Mouse (Mus musculus): Measurements from ENCODE around the gene Srl. TPM values are rescaled to one million over a fixed set of nuclear protein-coding genes. Genes with fewer than 3 reads are reported as not detected.
A peak's percentile ranks its signal among the peaks of the same experiment; 100 is the strongest.
"Not testable (repeated sequence)": the region's sequence is repeated elsewhere in the genome, so short reads cannot be mapped to it uniquely, and the experiment has no call there.

Gene Srl
- polyA plus RNA-seq, 1 experiment from 2014 or later = 36.9 TPM

DNA sequence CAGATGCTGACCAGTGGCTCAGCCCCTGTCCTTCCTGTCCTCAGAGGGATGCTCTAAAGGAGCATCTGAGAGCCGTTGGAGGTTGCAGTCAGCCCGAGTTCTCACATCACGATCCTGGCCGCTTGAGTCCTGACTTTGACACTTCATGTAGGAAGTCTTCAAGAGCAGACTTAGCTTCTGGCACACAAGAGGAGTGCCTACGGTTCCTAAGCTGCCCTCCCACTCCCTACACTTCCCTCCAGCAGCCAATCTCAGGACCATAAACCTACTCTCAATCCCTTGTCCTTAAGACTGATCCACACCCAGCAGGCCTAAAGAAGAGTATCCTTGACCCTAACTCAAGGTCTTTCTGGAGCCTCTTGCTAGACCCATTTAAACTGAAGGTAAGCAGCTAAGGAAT, 45.8 kb downstream of the Srl start:
- no peak overlapping the region for H3K9ac ChIP-seq (replicated peaks)
- H3K4me2 ChIP-seq = no peak overlapping the region
- H3K36me3 ChIP-seq = peaks cover 13% of the 10 kb centered on the region; the same call in 1 of the 2 replicates
- no peaks in the 10 kb centered on the region for H3K27me3 ChIP-seq
- no peak for ATAC-seq (ENCODE audit: insufficient number of reproducible peaks, insufficient read depth, low FRiP score, low TSS enrichment, low read depth)
- no peak overlapping the region for H3K4me3 ChIP-seq (replicated peaks)
- whole genome bisulfite sequencing = 83% methylated on average over 5 of the region's 5 CpGs
- H3K27ac ChIP-seq = no peak overlapping the region
- H3K4me1 ChIP-seq (replicated peaks) = 0 out of 2 replicates have a peak, but pooled peaks cover 2% of the 10 kb centered on the region
- no peaks in the 10 kb centered on the region for H3K9me3 ChIP-seq

DNA sequence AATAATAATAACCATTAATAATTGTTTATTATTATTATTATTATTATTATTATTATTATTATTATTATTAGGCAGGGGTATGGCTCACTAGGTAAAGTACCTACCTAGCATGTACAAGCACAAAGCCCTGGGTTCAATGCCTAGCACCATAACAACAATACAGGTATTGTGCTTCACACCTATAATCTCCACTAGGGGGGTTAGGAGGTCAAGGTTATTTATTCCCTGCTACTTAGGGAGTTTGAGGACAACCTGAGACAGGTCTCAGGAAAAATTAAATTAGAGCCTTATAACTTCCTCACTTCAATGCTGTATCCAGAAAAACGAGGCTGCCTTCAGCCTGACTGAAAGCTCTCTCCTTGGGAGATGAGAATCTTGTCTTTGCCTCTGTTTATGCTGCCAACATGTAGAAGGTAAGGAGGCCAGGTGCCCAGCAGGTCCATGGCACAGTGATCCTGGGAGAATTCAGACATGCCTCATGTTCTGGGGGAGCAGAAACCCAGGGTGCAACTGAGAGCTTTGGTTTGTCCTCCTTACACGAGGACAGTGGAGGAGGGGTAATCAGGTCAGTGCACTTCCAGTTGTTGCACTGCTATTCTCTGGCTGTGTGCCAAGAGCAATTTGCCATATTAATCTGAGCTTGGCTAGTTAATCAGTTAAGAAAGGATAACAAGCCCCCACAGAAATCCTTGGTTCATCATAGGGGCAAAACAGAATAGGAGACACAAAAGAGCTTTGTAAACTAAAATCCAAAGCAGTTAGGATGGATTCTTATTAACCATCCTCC, 48.6 kb downstream of the Srl start:
- H3K36me3 ChIP-seq = peaks cover 17% of the 10 kb centered on the region; the same call in 1 of the 2 replicates
- ATAC-seq (ENCODE audit: insufficient number of reproducible peaks, insufficient read depth, low FRiP score, low TSS enrichment, low read depth) = no peak
- H3K4me3 ChIP-seq (replicated peaks) = no peak overlapping the region
- no peak overlapping the region for H3K4me2 ChIP-seq
- no peaks in the 10 kb centered on the region for H3K9me3 ChIP-seq
- no peak overlapping the region for H3K27ac ChIP-seq
- H3K4me1 ChIP-seq (replicated peaks) = peaks cover 4% of the 10 kb centered on the region; the same call in 1 of the 2 replicates
- no peaks in the 10 kb centered on the region for H3K27me3 ChIP-seq
- H3K9ac ChIP-seq (replicated peaks) = no peak overlapping the region
- WGBS = 81% methylated on average over 2 of the region's 2 CpGs

DNA sequence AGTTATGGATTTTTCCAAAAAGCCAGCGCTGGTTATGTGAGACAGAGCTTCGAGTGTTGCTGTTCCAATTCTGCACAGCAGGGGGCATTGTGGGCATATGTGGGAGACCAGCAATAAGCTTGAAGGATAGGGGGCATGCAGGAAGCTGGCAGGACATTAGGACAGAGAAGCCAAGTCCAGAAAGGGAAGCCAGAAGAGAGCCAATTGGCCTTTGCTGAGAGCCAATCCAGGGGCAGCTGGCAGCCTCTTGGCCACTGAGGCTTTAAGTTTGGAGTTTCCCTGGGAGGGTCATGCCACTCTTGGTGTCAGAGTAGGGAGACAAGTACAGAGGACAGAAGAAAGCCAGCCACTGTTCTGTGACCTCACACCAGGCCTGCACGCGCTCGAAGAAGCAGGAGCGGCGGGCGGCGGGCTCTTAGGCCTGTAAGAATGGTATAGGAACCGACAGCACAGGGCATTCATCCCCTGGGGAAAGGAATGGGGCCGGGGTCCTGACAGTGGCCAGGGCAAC, 52.4 kb downstream of the Srl start:
- Histone ChIP-seq H3K4me3 (replicated peaks) (no peak overlapping the region), H3K4me2 (no peak overlapping the region), H3K36me3 (peaks cover 44% of the 10 kb centered on the region; the same call in 1 of the 2 replicates), H3K27ac (peak overlapping the region; percentile 45; the same call in 1 of the 2 replicates), H3K4me1 (replicated peaks) (peaks cover 4% of the 10 kb centered on the region; the same call in 1 of the 2 replicates), H3K27me3 (no peaks in the 10 kb centered on the region), H3K9ac (replicated peaks) (no peak overlapping the region), H3K9me3 (no peaks in the 10 kb centered on the region)
- WGBS = 61% methylated on average over 11 of the region's 11 CpGs
- ATAC-seq (ENCODE audit: insufficient number of reproducible peaks, insufficient read depth, low FRiP score, low TSS enrichment, low read depth) = no peak

DNA sequence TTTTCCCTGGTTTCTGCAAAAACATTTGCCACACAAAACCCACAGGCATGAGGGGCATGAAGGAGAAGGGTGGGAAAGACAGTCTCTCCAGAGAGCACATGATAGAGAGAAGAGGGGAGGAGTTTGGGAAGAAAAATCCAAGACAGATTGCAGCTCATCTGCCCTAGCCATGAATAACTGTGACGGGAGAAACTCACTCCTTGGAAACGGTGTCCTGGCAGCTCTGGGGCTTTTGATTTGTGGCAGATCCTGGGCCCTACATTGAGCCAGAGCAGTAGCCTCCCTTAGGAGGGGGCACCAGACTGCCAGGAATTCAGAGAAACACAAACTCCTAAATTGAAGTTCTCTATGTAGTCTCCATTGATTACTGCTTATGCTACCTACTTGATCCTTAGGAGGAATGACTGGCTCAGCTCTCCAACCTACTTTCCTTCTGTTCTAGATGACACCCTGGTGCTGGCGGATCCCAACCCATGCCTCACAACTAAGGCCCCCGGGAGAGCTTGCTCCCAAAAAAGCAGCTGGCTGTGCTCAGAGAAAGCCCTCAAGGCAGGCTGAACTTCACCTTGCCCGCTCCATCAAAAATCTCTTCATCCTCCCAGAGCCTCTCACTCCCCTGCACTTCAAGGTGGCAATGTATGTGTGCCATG, 60.9 kb downstream of the Srl start:
- no peak overlapping the region for H3K4me2 ChIP-seq
- no peak overlapping the region for H3K4me3 ChIP-seq (replicated peaks)
- no peaks in the 10 kb centered on the region for H3K4me1 ChIP-seq (replicated peaks)
- H3K9ac ChIP-seq (replicated peaks) = no peak overlapping the region
- no peaks in the 10 kb centered on the region for H3K9me3 ChIP-seq
- peaks cover 32% of the 10 kb centered on the region for H3K36me3 ChIP-seq
- H3K27me3 ChIP-seq = no peaks in the 10 kb centered on the region
- H3K27ac ChIP-seq = no peak overlapping the region
- 77% methylated on average over 5 of the region's 5 CpGs for WGBS
- ATAC-seq (ENCODE audit: insufficient number of reproducible peaks, insufficient read depth, low FRiP score, low TSS enrichment, low read depth) = no peak

DNA sequence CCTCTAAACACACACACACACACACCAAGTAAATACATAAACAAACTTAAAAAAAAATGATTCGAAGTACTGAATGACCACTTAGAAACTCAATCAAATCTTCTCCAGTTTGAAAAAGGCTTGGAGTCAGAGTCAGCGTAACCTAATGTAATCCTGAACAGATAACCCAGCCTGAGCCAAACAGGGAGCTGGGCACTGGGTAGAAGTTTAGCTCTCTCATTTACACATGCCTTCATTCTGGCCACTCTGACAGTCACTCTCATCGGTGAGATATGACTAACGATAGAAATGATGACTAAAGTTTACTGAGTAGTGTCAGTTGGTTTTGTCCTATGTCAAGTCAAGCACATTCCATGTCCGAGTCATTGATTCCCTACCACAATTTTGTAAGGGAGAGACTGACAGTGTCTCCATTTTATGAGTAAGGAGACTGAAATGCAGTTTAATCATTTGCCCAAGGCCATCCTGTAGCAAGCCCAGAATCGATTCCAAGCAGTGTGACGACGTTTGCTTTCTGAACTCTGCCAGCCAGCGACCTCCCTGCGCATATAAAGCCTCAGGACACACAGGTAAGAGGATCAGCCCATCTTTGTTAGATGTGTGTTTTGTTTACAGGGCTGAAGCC, 63.9 kb downstream of the Srl start:
- peaks cover 10% of the 10 kb centered on the region for H3K36me3 ChIP-seq
- no peaks in the 10 kb centered on the region for H3K9me3 ChIP-seq
- H3K27ac ChIP-seq = no peak overlapping the region
- H3K4me3 ChIP-seq (replicated peaks) = no peak overlapping the region
- no peak overlapping the region for H3K9ac ChIP-seq (replicated peaks)
- no peak for ATAC-seq (ENCODE audit: insufficient number of reproducible peaks, insufficient read depth, low FRiP score, low TSS enrichment, low read depth)
- H3K27me3 ChIP-seq = no peaks in the 10 kb centered on the region
- WGBS = 85% methylated on average over 10 of the region's 10 CpGs
- no peak overlapping the region for H3K4me2 ChIP-seq
- H3K4me1 ChIP-seq (replicated peaks) = peaks cover 14% of the 10 kb centered on the region

DNA sequence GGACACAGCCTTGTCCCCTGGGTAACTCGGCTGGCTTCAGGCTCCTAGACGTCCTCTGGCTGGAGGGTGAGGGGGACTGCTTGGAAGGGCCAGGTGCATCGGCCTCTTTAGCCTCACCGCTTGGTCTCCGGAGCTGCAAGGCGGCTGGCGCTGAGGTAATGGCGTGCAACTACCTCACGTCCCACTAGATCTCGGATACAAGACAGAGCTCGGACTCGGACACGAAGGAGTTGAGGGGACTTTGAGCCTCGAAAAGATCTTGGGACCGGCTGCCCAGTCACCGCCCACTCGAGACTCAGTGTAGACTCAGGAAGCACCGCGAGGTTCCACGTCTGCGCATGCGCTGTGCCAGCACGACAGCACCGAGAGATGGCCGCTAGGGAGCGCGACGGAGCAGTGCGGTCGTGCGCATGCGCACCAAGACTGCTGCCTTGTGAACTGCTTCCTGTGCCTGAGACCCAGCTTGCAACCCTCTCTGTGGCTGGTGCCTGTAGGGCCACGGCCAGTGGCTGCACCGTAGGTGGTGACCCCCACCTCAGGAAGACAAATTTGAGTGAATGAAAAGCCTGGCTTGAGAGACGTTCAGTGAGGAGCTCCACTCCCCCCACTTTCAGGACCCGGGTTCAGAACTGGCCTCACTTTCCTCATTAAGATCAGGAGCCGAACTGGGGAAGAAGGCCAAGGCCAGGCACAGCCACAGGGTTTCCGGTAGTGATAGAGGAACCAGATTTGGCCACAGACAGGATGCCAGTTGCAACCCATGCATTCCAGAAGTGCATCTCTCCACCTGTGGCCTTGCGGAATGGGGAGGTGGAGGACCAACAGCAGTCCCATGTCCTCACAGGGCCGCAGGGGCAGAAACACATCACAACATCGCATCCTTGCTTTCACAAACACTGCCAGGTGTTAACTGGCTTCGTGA, 66.5 kb downstream of the Srl start:
- Histone ChIP-seq H3K36me3 (no peaks in the 10 kb centered on the region), H3K9me3 (no peaks in the 10 kb centered on the region), H3K4me2 (peak overlapping the region; percentile 77), H3K4me1 (replicated peaks) (peaks cover 15% of the 10 kb centered on the region), H3K9ac (replicated peaks) (peak overlapping the region; percentile 70), H3K27ac (peak overlapping the region; percentile 67; the same call in 1 of the 2 replicates), H3K27me3 (no peaks in the 10 kb centered on the region), H3K4me3 (replicated peaks) (peak overlapping the region; percentile 52)
- WGBS = 16% methylated on average over 42 of the region's 42 CpGs
- ATAC-seq (ENCODE audit: insufficient number of reproducible peaks, insufficient read depth, low FRiP score, low TSS enrichment, low read depth) = peak; percentile 90

DNA sequence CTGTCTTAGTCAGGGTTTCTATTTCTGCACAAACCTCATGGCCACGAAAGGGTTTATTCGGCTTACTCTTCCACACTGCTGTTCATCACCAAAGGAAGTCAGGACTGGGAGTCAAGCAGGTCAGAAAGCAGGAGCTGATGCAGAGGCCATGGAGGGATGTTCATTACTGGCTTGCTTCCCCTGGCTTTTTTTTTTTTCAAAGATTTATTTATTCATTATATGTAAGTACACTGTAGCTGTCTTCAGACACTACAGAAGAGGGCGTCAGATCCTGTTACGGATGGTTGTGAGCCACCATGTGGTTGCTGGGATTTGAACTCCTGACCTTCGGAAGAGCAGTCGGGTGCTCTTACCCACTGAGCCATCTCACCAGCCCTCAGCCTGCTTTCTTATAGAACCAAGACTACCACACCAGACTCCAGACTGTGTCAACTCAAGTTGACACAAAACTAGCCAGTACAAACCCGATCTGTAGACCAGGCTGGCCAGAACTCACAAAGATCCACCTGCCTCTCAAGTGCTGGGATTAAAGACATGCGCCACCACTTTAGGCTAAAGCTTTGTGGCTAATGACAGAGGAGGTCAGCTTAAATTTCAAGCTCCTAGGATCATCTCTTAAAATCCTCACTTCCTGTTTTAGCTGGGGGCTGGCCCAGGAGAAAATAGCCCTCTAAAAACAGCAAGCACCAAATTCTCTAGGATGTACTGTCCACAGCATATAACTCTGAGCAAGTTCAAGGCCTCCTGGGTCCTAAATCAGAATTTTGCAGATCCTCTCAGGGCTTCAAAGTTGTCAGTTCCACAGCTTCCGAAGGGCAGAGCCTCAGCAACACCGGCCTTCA, 67.4 kb downstream of the Srl start:
- H3K9me3 ChIP-seq; H3K36me3 ChIP-seq; ATAC-seq (ENCODE audit: insufficient number of reproducible peaks, insufficient read depth, low FRiP score, low TSS enrichment, low read depth); H3K27me3 ChIP-seq: not testable (repeated sequence)
- Histone ChIP-seq H3K27ac (peak overlapping the region; percentile 67; the same call in 1 of the 2 replicates), H3K4me1 (replicated peaks) (peaks cover 15% of the 10 kb centered on the region), H3K4me2 (peak overlapping the region; percentile 77), H3K9ac (replicated peaks) (peak overlapping the region; percentile 70), H3K4me3 (replicated peaks) (peak overlapping the region; percentile 52)
- 72% methylated on average over 10 of the region's 10 CpGs for WGBS

DNA sequence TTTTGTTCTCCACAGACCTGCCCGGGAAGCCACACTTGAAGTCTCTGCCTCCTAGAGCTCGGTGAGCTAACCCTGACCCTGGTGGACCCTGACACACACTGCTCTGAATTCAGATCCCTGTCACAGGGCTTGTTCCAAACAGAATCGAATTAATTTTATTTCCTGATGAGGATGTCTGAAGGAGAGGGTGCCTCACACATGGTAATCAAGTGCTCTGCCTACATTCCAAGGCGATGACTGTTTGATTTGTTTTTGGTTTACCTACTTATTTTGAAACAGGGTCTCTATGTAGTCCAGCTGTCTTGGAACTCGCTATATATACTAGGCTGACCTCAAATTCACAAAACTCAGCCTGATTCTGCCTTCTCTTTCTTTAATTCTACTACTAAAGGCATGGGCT, 68.4 kb downstream of the Srl start:
- no peak overlapping the region for H3K27ac ChIP-seq

DNA sequence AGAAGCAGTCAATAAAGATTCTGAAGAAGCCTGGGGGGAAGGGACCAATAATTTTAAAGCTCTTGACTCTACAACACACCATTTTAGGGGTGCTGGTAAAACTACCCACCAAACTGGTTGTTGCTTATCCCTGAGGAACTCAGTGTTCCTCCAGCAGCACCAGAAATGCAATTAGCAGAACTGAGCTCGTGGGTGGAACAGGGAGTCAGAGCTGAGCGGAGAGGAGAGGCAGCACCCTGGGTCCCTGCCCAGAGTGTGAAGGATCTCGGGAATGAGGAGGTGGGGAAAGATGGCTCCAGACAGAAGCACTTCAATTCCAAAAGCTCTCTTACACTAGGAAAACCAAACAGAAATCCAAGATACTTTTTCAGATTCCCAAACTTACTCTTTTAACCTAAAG, 68.9 kb downstream of the Srl start:
- H3K4me2 ChIP-seq = no peak overlapping the region
- H3K27me3 ChIP-seq = no peaks in the 10 kb centered on the region
- ATAC-seq (ENCODE audit: insufficient number of reproducible peaks, insufficient read depth, low FRiP score, low TSS enrichment, low read depth) = no peak
- 54% methylated on average over 3 of the region's 3 CpGs for WGBS
- H3K27ac ChIP-seq = no peak overlapping the region
- no peaks in the 10 kb centered on the region for H3K36me3 ChIP-seq
- no peak overlapping the region for H3K4me3 ChIP-seq (replicated peaks)
- no peak overlapping the region for H3K9ac ChIP-seq (replicated peaks)
- H3K9me3 ChIP-seq = no peaks in the 10 kb centered on the region
- peaks cover 15% of the 10 kb centered on the region for H3K4me1 ChIP-seq (replicated peaks)

More for the DNA sequence above, 68.4 kb downstream of the Srl start:
- no peak overlapping the region for H3K4me3 ChIP-seq (replicated peaks)
- no peaks in the 10 kb centered on the region for H3K27me3 ChIP-seq
- no peak for ATAC-seq (ENCODE audit: insufficient number of reproducible peaks, insufficient read depth, low FRiP score, low TSS enrichment, low read depth)
- no peak overlapping the region for H3K4me2 ChIP-seq
- no peaks in the 10 kb centered on the region for H3K36me3 ChIP-seq
- WGBS = 83% methylated on average over 5 of the region's 5 CpGs
- H3K9ac ChIP-seq (replicated peaks) = no peak overlapping the region
- no peaks in the 10 kb centered on the region for H3K9me3 ChIP-seq
- peaks cover 15% of the 10 kb centered on the region for H3K4me1 ChIP-seq (replicated peaks)
